Mouse (Mus musculus) liver, embryonic 14.5 days (tissue): ENCODE data around the gene Alyref2. TPM values are rescaled to one million over a fixed set of nuclear protein-coding genes. Genes with fewer than 3 reads are reported as not detected.

Source experiments
- ATAC-seq: fragments of 200-750 bp; cut with Nextera tagmentation; 2 replicates; pipeline ENCODE4 v1.8.0; 2017; ENCODE audit warnings: moderate number of reproducible peaks, mild to moderate bottlenecking, moderate library complexity; ENCODE audit not compliant: insufficient read depth
- DNase-seq, 3 experiments: peaks; one replicate each; pipeline ENCODE4 v3.0.0-alpha.2; 2012 to 2013; ENCODE audit warnings: low read depth in 3 of 3, low spot score in 3 of 3
- H3K27ac ChIP-seq: fragments of 300-500 bp; sonication (generic); 2 replicates; pipeline ENCODE4 v1.5.1; 2014; ENCODE audit warnings: moderate library complexity, mild to moderate bottlenecking, control low read depth, inconsistent platforms
- H3K27me3 ChIP-seq: fragments of 300-500 bp; sonication (generic); 2 replicates; pipeline ENCODE4 v1.6.1; 2014; ENCODE audit warnings: mild to moderate bottlenecking, low read length, moderate library complexity; ENCODE audit not compliant: control insufficient read depth, insufficient read depth
- H3K36me3 ChIP-seq: fragments of 300-500 bp; sonication (generic); replicated peaks from 2 replicates; pipeline ENCODE4 v1.6.1; 2014; ENCODE audit warnings: low read depth; ENCODE audit not compliant: control insufficient read depth, insufficient read depth
- H3K4me1 ChIP-seq, 2 experiments: fragments of 200-500 bp in 1 of 2; fragments of 300-500 bp in 1 of 2; sonication (generic) in 1 of 2; replicated peaks; 2 replicates each; pipeline ENCODE4 v1.6.1; 2012 to 2014; ENCODE audit warnings: antibody characterized with exemption in 1 of 2, inconsistent platforms in 1 of 2, low read length in 1 of 2; ENCODE audit not compliant: control insufficient read depth in 2 of 2, insufficient read depth in 2 of 2
- H3K4me2 ChIP-seq: fragments of 300-500 bp; sonication (generic); 2 replicates; pipeline ENCODE4 v1.6.1; 2014; ENCODE audit warnings: low read depth, mild to moderate bottlenecking, control low read depth, moderate library complexity
- H3K4me3 ChIP-seq, 2 experiments: fragments of 200-500 bp in 1 of 2; fragments of 300-500 bp in 1 of 2; sonication (generic) in 1 of 2; 2 replicates each; pipeline ENCODE4 v1.5.1; 2012 to 2014; ENCODE audit warnings: low read depth in 2 of 2, low read length in 2 of 2, mild to moderate bottlenecking in 2 of 2, control low read depth in 1 of 2, inconsistent platforms in 1 of 2, moderate library complexity in 1 of 2; ENCODE audit not compliant: insufficient read depth in 1 of 2
- H3K9ac ChIP-seq: fragments of 300-500 bp; sonication (generic); replicated peaks from 2 replicates; pipeline ENCODE4 v1.6.1; 2014; ENCODE audit warnings: mild to moderate bottlenecking, control low read depth, moderate library complexity
- H3K9me3 ChIP-seq: fragments of 300-500 bp; sonication (generic); 2 replicates; pipeline ENCODE4 v1.6.1; 2016; ENCODE audit warnings: low read length, mixed read lengths; ENCODE audit not compliant: control insufficient read depth
- CTCF ChIP-seq: IDR thresholded peaks from 2 replicates; pipeline ENCODE4 v1.5.1; 2016; ENCODE audit warnings: antibody characterized with exemption, low read depth, control low read depth
- EP300 ChIP-seq: IDR thresholded peaks from 2 replicates; pipeline ENCODE4 v1.6.1; 2016; ENCODE audit warnings: antibody characterized with exemption, low read depth
- WGBS: fragments of 180-500 bp; shearing (Covaris S2); extraction: QIAGEN DNeasy Blood & Tissue Kit; methylation state at CpG from one replicate; pipeline ENCODE4 v1.1.7; 2014; ENCODE audit not compliant: insufficient replicate concordance; 5-methylcytosine and 5-hydroxymethylcytosine counted together
- polyA plus RNA-seq, 2 experiments: library from polyadenylated mRNA; depleted of rRNA in 1 of 2; stranded (reverse) in 1 of 2; unstranded in 1 of 2; fragments of >200 nt; fragmentation: Nextera tagmentation in 1 of 2; extraction: Ambion mirVana in 1 of 2; gene quantifications; 2 replicates each; pipeline versions ENCODE4 v1.2.1 to v1.2.3; 2012 to 2014

Gene Alyref2
- polyA plus RNA-seq, 2 experiments, result 2.5 to 2.9 TPM

DNA sequence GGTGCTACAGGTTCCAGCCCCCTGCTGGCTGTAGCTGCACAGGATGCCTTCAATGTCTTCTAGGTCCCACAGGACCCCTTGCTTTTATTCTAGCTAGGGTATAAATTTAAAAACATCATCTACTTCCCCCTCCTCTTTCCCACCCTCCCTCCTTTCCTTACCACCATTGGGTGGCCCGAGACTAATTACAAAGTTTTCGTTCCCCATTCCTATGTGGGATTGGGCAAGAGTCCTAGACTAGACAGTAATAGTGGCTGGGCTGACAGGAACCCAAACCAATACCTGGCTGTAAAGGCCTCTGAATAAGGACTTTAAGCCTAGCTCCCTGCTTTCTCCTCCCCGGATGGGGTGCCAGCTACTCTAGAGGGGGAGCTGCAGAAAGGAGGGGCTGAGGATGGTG, 40.1 kb upstream of the Alyref2 start:
- no peak overlapping the region for H3K4me3 ChIP-seq
- 65% methylated on average over 3 of the region's 3 CpGs for WGBS
- no peak overlapping the region for H3K4me2 ChIP-seq
- H3K9me3 ChIP-seq, result no peaks in the 10 kb centered on the region
- H3K27me3 ChIP-seq, result no peaks in the 10 kb centered on the region
- H3K9ac ChIP-seq, result no peak overlapping the region
- ATAC-seq, result no peak
- no peaks in the 10 kb centered on the region for H3K4me1 ChIP-seq
- no peak for DNase-seq
- no peak overlapping the region for H3K27ac ChIP-seq
- H3K36me3 ChIP-seq, result no peaks in the 10 kb centered on the region
- TF ChIP-seq CTCF (no peak), EP300 (no peak)

DNA sequence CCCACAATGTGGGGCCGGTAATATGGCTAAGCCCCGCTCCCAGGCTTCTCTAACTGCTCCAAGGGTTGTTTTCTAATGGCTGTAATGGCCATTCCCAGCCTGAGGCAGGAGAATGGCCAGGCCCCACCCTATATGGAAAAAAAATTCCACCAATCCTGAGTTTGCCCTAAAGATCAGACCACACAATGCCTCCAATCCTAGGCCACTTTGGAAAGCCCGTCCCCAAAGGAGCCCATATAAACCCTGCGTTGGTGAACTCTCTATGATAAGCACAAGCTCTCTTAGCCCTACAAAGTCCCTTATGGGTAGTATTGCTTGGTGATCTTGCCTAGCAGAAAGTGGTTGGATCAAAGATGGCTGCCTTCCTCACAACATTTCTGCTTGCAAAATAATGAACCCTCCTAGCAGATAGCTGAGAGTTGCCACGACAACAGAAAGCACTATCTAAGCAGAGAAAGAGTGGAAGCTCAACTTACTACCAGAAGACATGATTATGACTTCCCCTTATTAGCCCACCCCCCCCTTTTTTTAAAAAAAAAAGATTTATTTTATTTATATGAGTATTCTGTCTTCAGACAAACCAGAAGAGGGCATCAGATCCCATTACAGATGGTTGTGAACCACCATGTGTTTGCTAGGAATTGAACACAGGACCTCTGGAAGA, 37.4 kb upstream of the Alyref2 start:
- no peak for ATAC-seq
- H3K27ac ChIP-seq, result no peak overlapping the region
- H3K36me3 ChIP-seq, result no peaks in the 10 kb centered on the region
- H3K4me2 ChIP-seq, result no peak overlapping the region
- H3K9ac ChIP-seq, result no peak overlapping the region
- H3K4me3 ChIP-seq, result no peak overlapping the region
- TF ChIP-seq CTCF (no peak), EP300 (no peak)
- H3K9me3 ChIP-seq, result no peaks in the 10 kb centered on the region
- WGBS, result 62% methylated on average over 5 of the region's 5 CpGs
- H3K4me1 ChIP-seq, result no peaks in the 10 kb centered on the region
- DNase-seq, result no peak
- H3K27me3 ChIP-seq, result no peaks in the 10 kb centered on the region

DNA sequence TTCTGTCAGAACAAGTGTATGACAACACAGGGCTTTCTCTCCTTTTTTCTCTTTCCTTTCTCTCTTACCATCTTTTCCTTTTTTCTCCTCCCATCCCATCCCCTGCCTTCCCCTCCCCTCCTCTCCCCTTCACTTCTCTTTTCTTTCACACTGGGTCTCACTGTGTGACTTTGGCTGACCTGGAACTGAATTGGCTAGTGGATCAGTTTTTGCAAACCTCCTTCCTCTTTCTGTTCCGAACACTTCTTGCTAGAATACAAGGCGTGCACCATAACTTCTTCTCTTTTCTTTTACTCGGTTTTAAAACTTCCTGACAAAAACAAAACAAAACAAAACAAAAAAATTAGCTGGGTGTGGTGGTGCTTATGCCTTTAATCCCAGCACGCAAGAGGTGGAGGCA, 36.7 kb upstream of the Alyref2 start:
- no peak overlapping the region for H3K27ac ChIP-seq
- H3K4me1 ChIP-seq, result no peaks in the 10 kb centered on the region
- WGBS, result 25% methylated on average over 4 of the region's 4 CpGs
- no peak for DNase-seq
- H3K9me3 ChIP-seq, result no peaks in the 10 kb centered on the region
- no peak overlapping the region for H3K9ac ChIP-seq
- TF ChIP-seq EP300, result no peak
- no peaks in the 10 kb centered on the region for H3K36me3 ChIP-seq
- no peak for ATAC-seq
- H3K27me3 ChIP-seq, result no peaks in the 10 kb centered on the region
- no peak overlapping the region for H3K4me2 ChIP-seq
- no peak overlapping the region for H3K4me3 ChIP-seq

DNA sequence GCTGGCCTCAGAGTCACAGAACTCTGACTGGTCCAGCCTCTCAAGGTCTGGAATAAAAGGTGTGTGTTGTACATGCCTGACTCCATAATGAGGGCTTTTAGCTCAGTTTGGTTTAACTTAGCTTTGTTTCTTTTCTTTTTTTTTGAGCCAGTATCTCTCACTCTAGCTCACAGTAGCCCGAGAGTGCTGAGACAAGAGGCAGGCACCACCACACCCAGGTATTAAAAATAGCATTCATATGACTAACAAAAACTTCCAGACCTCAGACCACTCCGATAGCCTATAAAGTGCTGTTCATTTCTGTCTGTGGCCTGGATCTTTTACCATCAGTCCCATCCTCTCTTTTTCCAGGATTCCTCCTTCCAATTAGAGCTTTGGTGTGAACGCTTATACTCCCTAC, 33.6 kb upstream of the Alyref2 start:
- DNase-seq (no peak), ATAC-seq (no peak)
- 58% methylated on average over 3 of the region's 3 CpGs for WGBS
- H3K9me3 ChIP-seq, result no peaks in the 10 kb centered on the region
- H3K9ac ChIP-seq, result no peak overlapping the region
- H3K4me3 ChIP-seq, result no peak overlapping the region
- no peaks in the 10 kb centered on the region for H3K27me3 ChIP-seq
- no peak overlapping the region for H3K27ac ChIP-seq
- no peaks in the 10 kb centered on the region for H3K36me3 ChIP-seq
- no peak for TF ChIP-seq CTCF
- TF ChIP-seq EP300, result no peak
- no peak overlapping the region for H3K4me2 ChIP-seq
- no peaks in the 10 kb centered on the region for H3K4me1 ChIP-seq

DNA sequence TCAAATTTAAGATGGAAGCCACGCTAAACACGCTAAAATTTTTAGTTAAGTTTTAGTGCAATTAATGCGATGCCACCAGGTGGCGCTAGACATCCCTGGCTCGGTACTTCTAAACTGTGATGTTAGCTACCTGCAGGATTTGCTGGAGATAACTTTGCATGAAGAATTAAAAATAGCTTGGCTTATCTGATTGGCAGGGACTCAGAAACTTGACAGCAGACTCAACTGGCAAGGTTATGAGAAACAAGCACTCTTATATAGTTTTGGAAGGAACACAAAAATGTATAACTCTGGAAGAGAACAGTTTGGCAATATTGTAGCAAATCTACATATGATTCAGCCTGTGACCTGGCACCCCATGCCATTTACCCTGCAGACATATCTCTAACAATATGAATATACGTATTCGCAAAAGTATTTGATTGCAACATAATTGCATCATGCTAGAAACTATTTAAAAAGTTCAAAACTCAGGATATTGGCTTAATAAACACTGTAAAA, 32.9 kb upstream of the Alyref2 start:
- Histone ChIP-seq H3K27ac (no peak overlapping the region), H3K9ac (no peak overlapping the region), H3K36me3 (no peaks in the 10 kb centered on the region), H3K4me3 (no peak overlapping the region), H3K4me2 (no peak overlapping the region), H3K27me3 (no peaks in the 10 kb centered on the region), H3K9me3 (no peaks in the 10 kb centered on the region), H3K4me1 (no peaks in the 10 kb centered on the region)
- TF ChIP-seq CTCF (peak; percentile 84), EP300 (no peak)
- WGBS, result 19% methylated on average over 7 of the region's 7 CpGs
- DNase-seq (peak; percentile 31 to 40 (median 35)), ATAC-seq (no peak)
